ENCODE assay signal across 10 mouse cellular contexts in genomic region chr10:119055199-119055785, GRCm38 (mm10).
DNase-seq lines count a peak whose midpoint lies in the region; ATAC-seq lines count a peak whose summit lies in the region.
"Had no signal": no experiment of that assay in that cellular context is flagged by ENCODE, and none has a peak within 500 bp of the region (broad histone marks: within the 10 kb centered on the region; RNA-seq: fewer than 3 reads in every experiment).

No protein-coding gene starts in this region.

- no peaks in the 10 kb centered on the region for H3K36me3 ChIP-seq in midbrain, embryonic 14.5 days (ENCODE audit: control insufficient read depth, insufficient read depth, low read length)
- H3K36me3 ChIP-seq in midbrain, embryonic 15.5 days (replicated peaks): no peaks in the 10 kb centered on the region
- no peaks in the 10 kb centered on the region for H3K36me3 ChIP-seq in lung, embryonic 16.5 days (ENCODE audit: control insufficient read depth, insufficient read depth, low read length)
- H3K36me3 ChIP-seq: stomach, embryonic 15.5 days had no signal

- no peaks in the 10 kb centered on the region for H3K9me3 ChIP-seq in midbrain, embryonic 14.5 days (ENCODE audit: control insufficient read depth, low read length)
- no peaks in the 10 kb centered on the region for H3K9me3 ChIP-seq in midbrain, embryonic 15.5 days
- H3K9me3 ChIP-seq in lung, embryonic 16.5 days (ENCODE audit: control insufficient read depth, low read length): no peaks in the 10 kb centered on the region
- H3K9me3 ChIP-seq: stomach, embryonic 15.5 days had no signal

- H3K4me3 ChIP-seq in midbrain, embryonic 14.5 days (replicated peaks; ENCODE audit: low read depth, low read length): no peak overlapping the region
- H3K4me3 ChIP-seq in midbrain, embryonic 15.5 days: no peak overlapping the region
- H3K4me3 ChIP-seq in lung, embryonic 16.5 days (ENCODE audit: low read length): no peak overlapping the region
- H3K4me3 ChIP-seq: stomach, embryonic 15.5 days had no signal

- no peak overlapping the region for H3K9ac ChIP-seq in midbrain, embryonic 14.5 days (replicated peaks; ENCODE audit: low read length)
- H3K9ac ChIP-seq in midbrain, embryonic 15.5 days: no peak overlapping the region
- H3K9ac ChIP-seq in lung, embryonic 16.5 days (ENCODE audit: low read length): no peak overlapping the region
- H3K9ac ChIP-seq: liver, embryonic 14.5 days; stomach, embryonic 15.5 days had no signal

- 75% methylated on average over 13 of the region's 13 CpGs for WGBS in midbrain, embryonic 14.5 days
- WGBS in midbrain, embryonic 15.5 days: 56% methylated on average over 13 of the region's 13 CpGs
- WGBS in lung, embryonic 16.5 days: 41% methylated on average over 13 of the region's 13 CpGs

- ATAC-seq in midbrain, embryonic 14.5 days (ENCODE audit: low FRiP score, low TSS enrichment): no peak
- ATAC-seq in midbrain, embryonic 15.5 days (replicated peaks): no peak
- peak; percentile 55 for ATAC-seq in lung, embryonic 16.5 days (ENCODE audit: low read depth)

- no peaks in the 10 kb centered on the region for H3K4me1 ChIP-seq in midbrain, embryonic 14.5 days (ENCODE audit: control insufficient read depth, insufficient read depth, low read length)
- 0 out of 2 replicates have a peak, but pooled peaks cover 3% of the 10 kb centered on the region for H3K4me1 ChIP-seq in midbrain, embryonic 15.5 days
- H3K4me1 ChIP-seq in lung, embryonic 16.5 days (replicated peaks; ENCODE audit: control insufficient read depth, insufficient read depth, low read length): peaks cover 26% of the 10 kb centered on the region
- H3K4me1 ChIP-seq: stomach, embryonic 15.5 days had no signal

- no peak overlapping the region for H3K27ac ChIP-seq in midbrain, embryonic 14.5 days (replicated peaks; ENCODE audit: low read depth, low read length)
- H3K27ac ChIP-seq in midbrain, embryonic 15.5 days: no peak overlapping the region
- no peak overlapping the region for H3K27ac ChIP-seq in lung, embryonic 16.5 days (ENCODE audit: low read length)
- H3K27ac ChIP-seq: liver, embryonic 14.5 days; stomach, embryonic 15.5 days had no signal

- H3K4me2 ChIP-seq in midbrain, embryonic 14.5 days (ENCODE audit: low read length): no peak overlapping the region
- no peak overlapping the region for H3K4me2 ChIP-seq in midbrain, embryonic 15.5 days
- peak overlapping the region; percentile 28 for H3K4me2 ChIP-seq in lung, embryonic 16.5 days (ENCODE audit: low read depth, low read length)
- H3K4me2 ChIP-seq: stomach, embryonic 15.5 days had no signal

- peak; percentile 72 for DNase-seq in midbrain, embryonic 14.5 days
- peak; percentile 9 to 14 for DNase-seq in cerebellum, adult 18-20 months
- DNase-seq in frontal cortex, postnatal 14 days (ENCODE audit: low spot score in 2 of 2): peak; percentile 51 to 73
- DNase-seq in layer of hippocampus, adult 18-20 months (ENCODE audit: low spot score in 2 of 2): peak; percentile 45 to 75
- peak; percentile 82 for DNase-seq in testis, postnatal 10 days (ENCODE audit: low spot score)
- DNase-seq in thymus, postnatal 10 days (ENCODE audit: low spot score in 2 of 2): no peak

- no peaks in the 10 kb centered on the region for H3K27me3 ChIP-seq in midbrain, embryonic 14.5 days (ENCODE audit: control insufficient read depth, insufficient read depth, low read length)
- no peaks in the 10 kb centered on the region for H3K27me3 ChIP-seq in midbrain, embryonic 15.5 days (replicated peaks)
- H3K27me3 ChIP-seq in lung, embryonic 16.5 days (ENCODE audit: control insufficient read depth, insufficient read depth, low read depth, low read length): no peaks in the 10 kb centered on the region
- H3K27me3 ChIP-seq: stomach, embryonic 15.5 days had no signal

Comparison
In these comparisons a context has a peak if more than half of its experiments do, and no peak if none do; other contexts are left out.
1. DNase-seq: peak in midbrain, embryonic 14.5 days (single experiment), cerebellum, adult 18-20 months (2 of 2), frontal cortex, postnatal 14 days (2 of 2), layer of hippocampus, adult 18-20 months (2 of 2) and testis, postnatal 10 days (single experiment); none in thymus, postnatal 10 days (0 of 2).